Mouse (Mus musculus) brown adipose tissue, adult 24 weeks (tissue): ENCODE data around the gene Fam210b. TPM values are rescaled to one million over a fixed set of nuclear protein-coding genes. Genes with fewer than 3 reads are reported as not detected.

ENCODE experiments used
- H3K27ac ChIP-seq: fragments of 200-500 bp; replicated peaks from 2 replicates; pipeline ENCODE4 v1.5.1; 2012; ENCODE audit warnings: low read depth, mild to moderate bottlenecking, low read length
- H3K4me1 ChIP-seq: fragments of 200-500 bp; 2 replicates; pipeline ENCODE4 v1.6.1; 2012; ENCODE audit warnings: low read length, mixed read lengths; ENCODE audit not compliant: control insufficient read depth, insufficient read depth, insufficient read length
- H3K4me3 ChIP-seq: fragments of 200-500 bp; 2 replicates; pipeline ENCODE4 v1.5.1; 2012; ENCODE audit warnings: low read depth, mild to moderate bottlenecking, low read length, moderate library complexity; ENCODE audit not compliant: insufficient read depth
- polyA plus RNA-seq: library from polyadenylated mRNA; stranded (reverse); fragments of >200 nt; gene quantifications from 2 replicates; pipeline ENCODE4 v1.2.4, GENCODE M21; 2012; ENCODE audit not compliant: missing spikeins, insufficient read depth, insufficient read length

Gene Fam210b
- polyA plus RNA-seq, 1 experiment = 14.8 TPM

DNA sequence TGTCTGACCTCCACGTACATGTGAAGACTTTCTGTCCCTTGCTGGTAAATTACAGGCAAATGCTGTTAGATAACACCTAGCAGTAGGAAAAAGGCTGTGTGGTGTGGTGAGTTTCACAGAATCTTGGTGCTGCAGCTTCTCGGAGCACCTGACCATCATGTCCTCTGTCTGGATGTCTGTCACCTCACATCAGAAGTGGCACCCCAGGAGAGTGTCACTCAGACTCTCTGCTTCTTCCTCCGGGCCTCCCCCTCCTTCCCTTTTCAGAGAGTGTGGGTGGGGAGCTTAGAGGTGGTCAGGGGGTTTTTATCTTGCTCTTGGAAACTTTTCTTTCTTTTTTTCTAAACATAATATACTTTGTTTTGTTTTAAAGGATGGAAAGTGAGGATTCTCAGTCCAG is 59.6 kb downstream of the Fam210b start:
- Histone ChIP-seq H3K4me3 (no peak overlapping the region), H3K4me1 (peaks cover 2% of the 10 kb centered on the region; the same call in 1 of the 2 replicates), H3K27ac (no peak overlapping the region)

Other genes starting within 250 kb of the Fam210b start
- gene Mc3r, start 97.1 kb upstream of the Fam210b start, polyA plus RNA-seq = not detected in 2 replicates
- 1.3 TPM in 1 of 2 replicates, not detected in the other for gene Aurka, start 25.0 kb downstream of the Fam210b start, polyA plus RNA-seq
- gene Cstf1, start 25.1 kb downstream of the Fam210b start, polyA plus RNA-seq = 12.8 and 13.6 TPM in 2 replicates
- gene Cass4, start 48.2 kb downstream of the Fam210b start, polyA plus RNA-seq = 0.63 and 0.75 TPM in 2 replicates
- 91.4 and 101 TPM in 2 replicates for gene Rtf2, start 95.0 kb downstream of the Fam210b start, polyA plus RNA-seq
- gene Gcnt7, start 113.0 kb downstream of the Fam210b start, polyA plus RNA-seq = not detected in 2 replicates
- not detected in 2 replicates for gene Fam209, start 127.0 kb downstream of the Fam210b start, polyA plus RNA-seq
- not detected in 2 replicates for gene Tfap2c, start 204.0 kb downstream of the Fam210b start, polyA plus RNA-seq